Mouse (Mus musculus) intestine, embryonic 14.5 days (tissue): ENCODE measurements around the gene Tmem117. TPM values are rescaled to one million over a fixed set of nuclear protein-coding genes. Genes with fewer than 3 reads are reported as not detected.

Experiments used
- ATAC-seq: fragments of 200-750 bp; cut with Nextera tagmentation; replicated peaks from 2 replicates; pipeline ENCODE4 v1.8.0; 2017; ENCODE audit warnings: low read depth, moderate number of reproducible peaks, moderate TSS enrichment, moderate library complexity; ENCODE audit not compliant: low FRiP score, low TSS enrichment
- DNase-seq: peaks from one replicate; pipeline ENCODE4 v3.0.0-alpha.2; 2018; ENCODE audit warnings: low spot score
- H3K27ac ChIP-seq: fragments of 300-500 bp; sonication (generic); 2 replicates; pipeline ENCODE4 v1.5.1; 2014; ENCODE audit warnings: low read depth, mild to moderate bottlenecking, control low read depth
- H3K27me3 ChIP-seq: fragments of 300-500 bp; sonication (generic); replicated peaks from 2 replicates; pipeline ENCODE4 v1.6.1; 2014; ENCODE audit warnings: low read length, control low read depth; ENCODE audit not compliant: control insufficient read depth, insufficient read depth
- H3K36me3 ChIP-seq: fragments of 300-500 bp; sonication (generic); 2 replicates; pipeline ENCODE4 v1.6.1; 2014; ENCODE audit warnings: low read length, control low read depth; ENCODE audit not compliant: control insufficient read depth, insufficient read depth
- H3K4me1 ChIP-seq: fragments of 300-500 bp; sonication (generic); replicated peaks from 2 replicates; pipeline ENCODE4 v1.6.1; 2014; ENCODE audit warnings: low read length, control low read depth, mixed read lengths; ENCODE audit not compliant: control insufficient read depth, insufficient read depth
- H3K4me2 ChIP-seq: fragments of 300-500 bp; sonication (generic); 2 replicates; pipeline ENCODE4 v1.6.1; 2014; ENCODE audit warnings: low read length
- H3K4me3 ChIP-seq: fragments of 300-500 bp; sonication (generic); 2 replicates; pipeline ENCODE4 v1.5.1; 2014; ENCODE audit warnings: low read depth, low read length, control low read depth, mixed read lengths
- H3K9ac ChIP-seq: fragments of 300-500 bp; sonication (generic); 2 replicates; pipeline ENCODE4 v1.6.1; 2014; ENCODE audit warnings: mild to moderate bottlenecking, low read length
- H3K9me3 ChIP-seq: fragments of 300-500 bp; sonication (generic); 2 replicates; pipeline ENCODE4 v1.6.1; 2016; ENCODE audit warnings: low read length, control low read depth; ENCODE audit not compliant: control insufficient read depth
- WGBS: fragments of 180-500 bp; shearing (Covaris S2); extraction: QIAGEN DNeasy Blood & Tissue Kit; methylation state at CpG from one replicate; pipeline ENCODE4 v1.1.7; 2014; 5-methylcytosine and 5-hydroxymethylcytosine counted together
- polyA plus RNA-seq: library from polyadenylated mRNA; unstranded; fragments of >200 nt; fragmentation: Nextera tagmentation; extraction: Ambion mirVana; gene quantifications from 2 replicates; pipeline ENCODE4 v1.2.1, GENCODE M21; 2014

The Tmem117 gene
- polyA plus RNA-seq, 1 experiment from 2014 or later = 3.1 TPM

- 71% methylated on average over 6 of the region's 6 CpGs for WGBS
- Histone ChIP-seq H3K4me1 (no peaks in the 10 kb centered on the region), H3K27ac (no peak overlapping the region), H3K36me3 (no peaks in the 10 kb centered on the region), H3K4me3 (no peak overlapping the region), H3K9me3 (no peaks in the 10 kb centered on the region), H3K27me3 (no peaks in the 10 kb centered on the region), H3K4me2 (no peak overlapping the region), H3K9ac (no peak overlapping the region)
- DNase-seq (no peak), ATAC-seq (no peak)
Measured at GRCm38 (mm10) chr15:95049171-95049729, 420.2 kb downstream of the Tmem117 start.

GRCm38 (mm10) chr15:95055081-95055650, 426.1 kb downstream of the Tmem117 start:
- WGBS = 80% methylated on average over 8 of the region's 8 CpGs
- no peak overlapping the region for H3K4me3 ChIP-seq
- no peak overlapping the region for H3K27ac ChIP-seq
- DNase-seq = no peak
- H3K27me3 ChIP-seq = no peaks in the 10 kb centered on the region
- H3K4me2 ChIP-seq = no peak overlapping the region
- H3K4me1 ChIP-seq = no peaks in the 10 kb centered on the region
- no peaks in the 10 kb centered on the region for H3K9me3 ChIP-seq
- ATAC-seq = no peak
- H3K36me3 ChIP-seq = no peaks in the 10 kb centered on the region
- H3K9ac ChIP-seq = no peak overlapping the region

- Histone ChIP-seq H3K9me3 (no peaks in the 10 kb centered on the region), H3K36me3 (no peaks in the 10 kb centered on the region), H3K4me2 (no peak overlapping the region), H3K9ac (no peak overlapping the region), H3K4me3 (no peak overlapping the region), H3K4me1 (no peaks in the 10 kb centered on the region), H3K27me3 (no peaks in the 10 kb centered on the region), H3K27ac (no peak overlapping the region)
- ATAC-seq = no peak
- WGBS = 94% methylated on average over 1 of the region's 1 CpGs
- no peak for DNase-seq
Measured at GRCm38 (mm10) chr15:95068023-95068422, 439.0 kb downstream of the Tmem117 start.

DNA sequence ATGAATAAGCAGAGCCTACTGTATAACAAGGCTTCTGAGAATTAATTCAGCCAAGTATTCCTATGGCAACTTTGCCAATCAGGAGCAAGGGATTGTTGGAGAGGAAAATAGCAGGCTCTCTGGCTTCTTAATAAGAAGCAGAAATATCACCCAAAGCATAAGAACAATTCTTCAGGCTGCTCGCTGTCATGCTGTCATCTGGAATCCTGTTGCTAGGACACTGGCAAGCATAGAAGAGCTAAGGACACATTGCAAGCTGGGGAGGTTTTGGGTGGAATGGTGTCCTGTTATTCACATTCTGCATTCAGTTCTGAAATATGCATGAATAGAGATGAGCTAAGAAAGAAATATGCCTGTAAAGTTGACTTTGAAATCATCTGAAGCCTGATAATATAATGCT, 439.8 kb downstream of the Tmem117 start:
- H3K9me3 ChIP-seq = no peaks in the 10 kb centered on the region
- no peaks in the 10 kb centered on the region for H3K36me3 ChIP-seq
- H3K4me2 ChIP-seq = no peak overlapping the region
- H3K9ac ChIP-seq = no peak overlapping the region
- no peak overlapping the region for H3K27ac ChIP-seq
- ATAC-seq = no peak
- H3K4me3 ChIP-seq = no peak overlapping the region
- WGBS = 85% methylated on average over 1 of the region's 1 CpGs
- no peaks in the 10 kb centered on the region for H3K27me3 ChIP-seq
- no peaks in the 10 kb centered on the region for H3K4me1 ChIP-seq
- DNase-seq = no peak

DNA sequence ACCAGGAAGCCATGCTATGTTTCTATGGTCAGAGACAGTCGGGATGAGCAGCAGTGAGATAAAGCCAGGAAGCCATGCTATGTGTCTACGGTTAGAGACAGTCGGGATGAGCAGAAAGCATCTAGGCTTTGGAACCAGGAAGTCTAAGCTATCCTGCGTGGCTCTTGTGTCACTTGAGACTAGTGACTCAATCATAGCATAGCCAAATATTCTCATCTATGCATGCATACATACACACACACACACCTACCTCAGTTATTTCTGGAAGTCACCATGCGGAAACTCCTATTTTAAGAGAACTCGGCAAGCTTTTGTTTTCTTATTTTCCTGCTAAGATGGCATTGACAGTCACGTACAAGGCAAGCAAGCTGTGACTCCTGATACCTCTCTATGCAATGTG, 441.8 kb downstream of the Tmem117 start:
- Histone ChIP-seq H3K27ac (no peak overlapping the region), H3K9ac (no peak overlapping the region), H3K27me3 (no peaks in the 10 kb centered on the region), H3K4me1 (no peaks in the 10 kb centered on the region), H3K36me3 (no peaks in the 10 kb centered on the region), H3K4me2 (no peak overlapping the region), H3K9me3 (no peaks in the 10 kb centered on the region), H3K4me3 (no peak overlapping the region)
- ATAC-seq (no peak), DNase-seq (no peak)
- 88% methylated on average over 7 of the region's 7 CpGs for WGBS

- Histone ChIP-seq H3K36me3 (no peaks in the 10 kb centered on the region), H3K9ac (no peak overlapping the region), H3K4me1 (no peaks in the 10 kb centered on the region), H3K27ac (no peak overlapping the region), H3K9me3 (no peaks in the 10 kb centered on the region), H3K4me3 (no peak overlapping the region), H3K27me3 (no peaks in the 10 kb centered on the region), H3K4me2 (no peak overlapping the region)
- 86% methylated on average over 12 of the region's 12 CpGs for WGBS
- ATAC-seq = no peak
- DNase-seq = no peak
Measured at GRCm38 (mm10) chr15:95075356-95075755, 446.3 kb downstream of the Tmem117 start.

GRCm38 (mm10) chr15:95081654-95082053, 452.6 kb downstream of the Tmem117 start:
- DNase-seq (no peak), ATAC-seq (no peak)
- Histone ChIP-seq H3K4me1 (no peaks in the 10 kb centered on the region), H3K4me2 (no peak overlapping the region), H3K36me3 (no peaks in the 10 kb centered on the region), H3K27ac (no peak overlapping the region), H3K4me3 (no peak overlapping the region), H3K9me3 (no peaks in the 10 kb centered on the region), H3K9ac (no peak overlapping the region), H3K27me3 (no peaks in the 10 kb centered on the region)
- 90% methylated on average over 11 of the region's 11 CpGs for WGBS

DNA sequence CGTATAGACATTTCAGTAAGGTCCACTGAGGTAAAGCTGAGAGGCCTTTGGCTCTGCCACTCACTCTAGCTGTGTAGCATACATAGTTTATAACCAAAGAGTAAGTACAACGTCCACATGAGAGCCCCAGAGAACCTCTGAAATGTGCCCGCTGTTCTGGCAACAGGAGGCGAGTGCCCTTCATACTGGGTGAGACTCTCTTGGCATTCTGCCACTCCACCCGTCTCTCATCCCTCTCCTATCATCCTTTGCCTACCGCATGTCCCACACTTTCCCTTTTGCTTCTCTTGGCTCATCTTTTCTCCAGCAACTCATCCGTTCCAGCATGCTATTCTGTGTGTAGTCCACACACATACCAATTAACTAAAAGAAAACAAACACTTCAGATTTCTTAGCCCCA, 456.9 kb downstream of the Tmem117 start:
- Histone ChIP-seq H3K9ac (no peak overlapping the region), H3K4me2 (no peak overlapping the region), H3K27ac (no peak overlapping the region), H3K9me3 (no peaks in the 10 kb centered on the region), H3K4me1 (no peaks in the 10 kb centered on the region), H3K4me3 (no peak overlapping the region), H3K36me3 (no peaks in the 10 kb centered on the region), H3K27me3 (no peaks in the 10 kb centered on the region)
- 78% methylated on average over 7 of the region's 7 CpGs for WGBS
- no peak for DNase-seq
- ATAC-seq = no peak

- DNase-seq = no peak
Measured at GRCm38 (mm10) chr15:95100133-95100532, 471.1 kb downstream of the Tmem117 start.

More at GRCm38 (mm10) chr15:95100133-95100532, 471.1 kb downstream of the Tmem117 start:
- Histone ChIP-seq H3K4me1 (no peaks in the 10 kb centered on the region), H3K36me3 (no peaks in the 10 kb centered on the region), H3K9ac (no peak overlapping the region), H3K4me2 (no peak overlapping the region), H3K9me3 (no peaks in the 10 kb centered on the region), H3K27me3 (no peaks in the 10 kb centered on the region), H3K4me3 (no peak overlapping the region), H3K27ac (no peak overlapping the region)
- 87% methylated on average over 7 of the region's 7 CpGs for WGBS
- ATAC-seq = no peak
